Mouse (Mus musculus): ENCODE measurements around the gene Thbs3.

The Thbs3 gene

GRCm38 (mm10) chr3:89214681-89215411 lies at the start of gene Thbs3:
Gene Thbs3, plus strand, starts transcription at chr3:89215180.
- no peak for DNase-seq

- no peak for DNase-seq
Measured at GRCm38 (mm10) chr3:89165268-89165870, 49.6 kb upstream of the Thbs3 start.

GRCm38 (mm10) chr3:89166945-89167344 lies 48.0 kb upstream of the Thbs3 start:
- DNase-seq = no peak

- DNase-seq = no peak
Measured at GRCm38 (mm10) chr3:89174844-89175243, 40.1 kb upstream of the Thbs3 start.

GRCm38 (mm10) chr3:89175544-89175943 lies 39.4 kb upstream of the Thbs3 start:
- DNase-seq = no peak

- DNase-seq = no peak
Measured at GRCm38 (mm10) chr3:89176421-89176820, 38.6 kb upstream of the Thbs3 start.

- DNase-seq = peak; percentile 90 to 92
Measured at GRCm38 (mm10) chr3:89177242-89178106, 37.5 kb upstream of the Thbs3 start, which contains the start of gene Scamp3. Gene Scamp3, plus strand, starts transcription at chr3:89177473.

GRCm38 (mm10) chr3:89178107-89178385 lies 36.9 kb upstream of the Thbs3 start:
- DNase-seq = no peak

- no peak for DNase-seq
Measured at GRCm38 (mm10) chr3:89179056-89179455, 35.9 kb upstream of the Thbs3 start.

GRCm38 (mm10) chr3:89181749-89182500 lies 33.1 kb upstream of the Thbs3 start:
- no peak for DNase-seq

GRCm38 (mm10) chr3:89182531-89183057 lies 32.4 kb upstream of the Thbs3 start:
- no peak for DNase-seq

- DNase-seq = peak; percentile 85 to 89
Measured at GRCm38 (mm10) chr3:89183058-89183958, 31.7 kb upstream of the Thbs3 start, which contains the start of gene Fam189b. Gene Fam189b, plus strand, starts transcription at chr3:89183143.

GRCm38 (mm10) chr3:89183959-89184315 lies 31.0 kb upstream of the Thbs3 start:
- no peak for DNase-seq

GRCm38 (mm10) chr3:89187197-89187596 lies 27.8 kb upstream of the Thbs3 start:
- DNase-seq = no peak

- DNase-seq = no peak
Measured at GRCm38 (mm10) chr3:89187690-89188477, 27.1 kb upstream of the Thbs3 start.

GRCm38 (mm10) chr3:89188478-89188875 lies 26.5 kb upstream of the Thbs3 start:
- no peak for DNase-seq

GRCm38 (mm10) chr3:89190436-89190835 lies 24.5 kb upstream of the Thbs3 start:
- no peak for DNase-seq

GRCm38 (mm10) chr3:89193351-89193750 lies 21.6 kb upstream of the Thbs3 start:
- DNase-seq = no peak

- no peak for DNase-seq
Measured at GRCm38 (mm10) chr3:89193853-89194252, 21.1 kb upstream of the Thbs3 start.

GRCm38 (mm10) chr3:89195979-89196877 lies 18.8 kb upstream of the Thbs3 start:
- DNase-seq = peak; percentile 92 to 93
